Mouse (Mus musculus) forebrain, postnatal 0 days (tissue): ENCODE data around the gene Lrp2. TPM values are rescaled to one million over a fixed set of nuclear protein-coding genes. Genes with fewer than 3 reads are reported as not detected.
"Not testable (repeated sequence)": the region's sequence is repeated elsewhere in the genome, so short reads cannot be mapped to it uniquely, and the experiment has no call there.

Experiments
- ATAC-seq: fragments of 200-750 bp; cut with Nextera tagmentation; 2 replicates; pipeline ENCODE4 v1.8.0; 2017; ENCODE audit warnings: mild to moderate bottlenecking, moderate library complexity
- DNase-seq: peaks from one replicate; pipeline ENCODE4 v3.0.0-alpha.2; 2015
- H3K27ac ChIP-seq: fragments of 300-500 bp; sonication (generic); 2 replicates; pipeline ENCODE4 v1.5.1; 2014; ENCODE audit warnings: low read depth, mild to moderate bottlenecking, antibody characterized with exemption, low read length, moderate library complexity, mixed read lengths
- H3K27me3 ChIP-seq: fragments of 300-500 bp; sonication (generic); 2 replicates; pipeline ENCODE4 v1.6.1; 2014; ENCODE audit warnings: mild to moderate bottlenecking, low read length, mixed read lengths; ENCODE audit not compliant: insufficient read depth
- H3K36me3 ChIP-seq: fragments of 300-500 bp; sonication (generic); 2 replicates; pipeline ENCODE4 v1.6.1; 2014; ENCODE audit warnings: mild to moderate bottlenecking, moderate library complexity; ENCODE audit not compliant: insufficient read depth
- H3K4me1 ChIP-seq: fragments of 300-500 bp; sonication (generic); 2 replicates; pipeline ENCODE4 v1.6.1; 2014; ENCODE audit warnings: antibody characterized with exemption; ENCODE audit not compliant: insufficient read depth
- H3K4me2 ChIP-seq: fragments of 300-500 bp; sonication (generic); 2 replicates; pipeline ENCODE4 v1.6.1; 2014; ENCODE audit warnings: low read depth, mild to moderate bottlenecking, moderate library complexity
- H3K4me3 ChIP-seq: fragments of 300-500 bp; sonication (generic); 2 replicates; pipeline ENCODE4 v1.5.1; 2014; ENCODE audit warnings: low read depth, low read length, mixed read lengths
- H3K9ac ChIP-seq: fragments of 300-500 bp; sonication (generic); 2 replicates; pipeline ENCODE4 v1.6.1; 2014; ENCODE audit warnings: mild to moderate bottlenecking
- H3K9me3 ChIP-seq: fragments of 300-500 bp; sonication (generic); 2 replicates; pipeline ENCODE4 v1.6.1; 2016; ENCODE audit warnings: low read length
- CTCF ChIP-seq: sonication (generic); IDR thresholded peaks from 2 replicates; pipeline ENCODE4 v1.5.1; 2016; ENCODE audit warnings: antibody characterized with exemption, control low read depth, low read depth
- WGBS: fragments of 180-500 bp; shearing (Covaris S2); extraction: QIAGEN DNeasy Blood & Tissue Kit; methylation state at CpG from one replicate; pipeline ENCODE4 v1.1.7; 2014; 5-methylcytosine and 5-hydroxymethylcytosine counted together
- polyA plus RNA-seq: library from polyadenylated mRNA; unstranded; fragments of >200 nt; fragmentation: Nextera tagmentation; extraction: Ambion mirVana; gene quantifications from 2 replicates; pipeline ENCODE4 v1.2.1, GENCODE M21; 2015
- total RNA-seq: library from RNA; depleted of rRNA; stranded (reverse); fragments of >200 nt; gene quantifications from 2 replicates; pipeline ENCODE4 v1.2.3, GENCODE M21; 2014

Gene Lrp2
- total and polyA plus RNA-seq, 2 experiments from 2014 or later, result 0.15 to 1.3 TPM

- TF ChIP-seq CTCF, result no peak
- Histone ChIP-seq H3K27ac (no peak overlapping the region), H3K27me3 (peaks cover 11% of the 10 kb centered on the region; the same call in 1 of the 2 replicates), H3K9ac (no peak overlapping the region), H3K4me2 (peak overlapping the region; percentile 35), H3K9me3 (no peaks in the 10 kb centered on the region), H3K4me3 (peak overlapping the region; percentile 59; the same call in 1 of the 2 replicates), H3K4me1 (peaks cover 13% of the 10 kb centered on the region; the same call in 1 of the 2 replicates), H3K36me3 (no peaks in the 10 kb centered on the region)
- ATAC-seq (no peak), DNase-seq (peak; percentile 5)
- 4% methylated on average over 20 of the region's 20 CpGs for WGBS
Measured at GRCm38 (mm10) chr2:69584117-69584933, 1.5 kb downstream of the Lrp2 start.

- no peak for TF ChIP-seq CTCF
- H3K4me2 ChIP-seq, result no peak overlapping the region
- DNase-seq, result no peak
- no peak for ATAC-seq
- H3K27ac ChIP-seq, result no peak overlapping the region
- H3K4me3 ChIP-seq, result no peak overlapping the region
- 45% methylated on average over 7 of the region's 7 CpGs for whole genome bisulfite sequencing
- peaks cover 11% of the 10 kb centered on the region; the same call in 1 of the 2 replicates for H3K27me3 ChIP-seq
- H3K36me3 ChIP-seq, result no peaks in the 10 kb centered on the region
- no peaks in the 10 kb centered on the region for H3K9me3 ChIP-seq
- H3K4me1 ChIP-seq, result peaks cover 13% of the 10 kb centered on the region; the same call in 1 of the 2 replicates
- H3K9ac ChIP-seq, result no peak overlapping the region
Measured at GRCm38 (mm10) chr2:69582861-69583260, 3.0 kb downstream of the Lrp2 start.

- not testable (repeated sequence) for ATAC-seq
- WGBS, result 94% methylated on average over 4 of the region's 4 CpGs
Measured at GRCm38 (mm10) chr2:69582068-69582467, 3.8 kb downstream of the Lrp2 start.

GRCm38 (mm10) chr2:69580091-69580490 lies 5.8 kb downstream of the Lrp2 start:
- Histone ChIP-seq H3K27ac (no peak overlapping the region), H3K9ac (no peak overlapping the region), H3K4me2 (no peak overlapping the region), H3K27me3 (peaks cover 3% of the 10 kb centered on the region; the same call in 1 of the 2 replicates), H3K36me3 (no peaks in the 10 kb centered on the region), H3K4me3 (no peak overlapping the region), H3K9me3 (no peaks in the 10 kb centered on the region), H3K4me1 (no peaks in the 10 kb centered on the region)
- no peak for TF ChIP-seq CTCF
- DNase-seq (no peak), ATAC-seq (no peak)
- 95% methylated on average over 2 of the region's 2 CpGs for WGBS

More at GRCm38 (mm10) chr2:69582068-69582467, 3.8 kb downstream of the Lrp2 start:
- H3K4me1 ChIP-seq, H3K27me3 ChIP-seq, H3K9me3 ChIP-seq, H3K36me3 ChIP-seq, H3K27ac ChIP-seq, DNase-seq, H3K9ac ChIP-seq, H3K4me2 ChIP-seq, H3K4me3 ChIP-seq: not testable (repeated sequence)

- ATAC-seq (peak; percentile 25; the same call in 1 of the 2 replicates), DNase-seq (peak; percentile 52)
- Histone ChIP-seq H3K9me3 (no peaks in the 10 kb centered on the region), H3K36me3 (no peaks in the 10 kb centered on the region), H3K4me1 (no peaks in the 10 kb centered on the region), H3K4me2 (no peak overlapping the region), H3K4me3 (no peak overlapping the region), H3K27me3 (no peaks in the 10 kb centered on the region), H3K27ac (no peak overlapping the region), H3K9ac (no peak overlapping the region)
- no peak for TF ChIP-seq CTCF
- 55% methylated on average over 8 of the region's 8 CpGs for WGBS
Measured at GRCm38 (mm10) chr2:69578206-69578605, 7.7 kb downstream of the Lrp2 start.

- no peak for ATAC-seq
- no peaks in the 10 kb centered on the region for H3K36me3 ChIP-seq
- no peak for TF ChIP-seq CTCF
- WGBS, result 100% methylated on average over 1 of the region's 1 CpGs
- H3K4me2 ChIP-seq, result no peak overlapping the region
- H3K9me3 ChIP-seq, result no peaks in the 10 kb centered on the region
- H3K27me3 ChIP-seq, result no peaks in the 10 kb centered on the region
- no peak overlapping the region for H3K27ac ChIP-seq
- no peaks in the 10 kb centered on the region for H3K4me1 ChIP-seq
- H3K4me3 ChIP-seq, result no peak overlapping the region
- H3K9ac ChIP-seq, result no peak overlapping the region
- DNase-seq, result no peak
Measured at GRCm38 (mm10) chr2:69576531-69576930, 9.3 kb downstream of the Lrp2 start.

GRCm38 (mm10) chr2:69574934-69575333 lies 10.9 kb downstream of the Lrp2 start:
- no peak for ATAC-seq
- H3K27me3 ChIP-seq, result no peaks in the 10 kb centered on the region
- no peaks in the 10 kb centered on the region for H3K9me3 ChIP-seq
- H3K36me3 ChIP-seq, result no peaks in the 10 kb centered on the region
- no peak for TF ChIP-seq CTCF
- H3K27ac ChIP-seq, result no peak overlapping the region
- H3K4me3 ChIP-seq, result no peak overlapping the region
- DNase-seq, result no peak
- H3K4me2 ChIP-seq, result no peak overlapping the region
- 67% methylated on average over 6 of the region's 6 CpGs for WGBS
- H3K9ac ChIP-seq, result no peak overlapping the region
- H3K4me1 ChIP-seq, result no peaks in the 10 kb centered on the region
